Mouse (Mus musculus): Measurements from ENCODE around the gene Opcml. TPM values are rescaled to one million over a fixed set of nuclear protein-coding genes. Genes with fewer than 3 reads are reported as not detected.
A peak's percentile ranks its signal among the peaks of the same experiment; 100 is the strongest.

The Opcml gene
- polyA plus RNA-seq, 1 experiment from 2014 or later = 9.8 TPM

- Histone ChIP-seq H3K9ac (no peak overlapping the region), H3K27ac (no peak overlapping the region), H3K4me2 (no peak overlapping the region), H3K9me3 (no peaks in the 10 kb centered on the region), H3K4me3 (no peak overlapping the region), H3K27me3 (no peaks in the 10 kb centered on the region), H3K4me1 (no peaks in the 10 kb centered on the region), H3K36me3 (no peaks in the 10 kb centered on the region)
- ATAC-seq (ENCODE audit: borderline replicate concordance, extremely low read depth, low FRiP score, low TSS enrichment) = no peak
- 70% methylated on average over 6 of the region's 6 CpGs for WGBS
Measured at GRCm38 (mm10) chr9:28463622-28464021, 673.0 kb downstream of the Opcml start.

GRCm38 (mm10) chr9:28469419-28469818 is 678.8 kb downstream of the Opcml start:
- Histone ChIP-seq H3K9me3 (no peaks in the 10 kb centered on the region), H3K36me3 (no peaks in the 10 kb centered on the region), H3K9ac (no peak overlapping the region), H3K4me2 (no peak overlapping the region), H3K4me3 (no peak overlapping the region), H3K27ac (no peak overlapping the region), H3K27me3 (no peaks in the 10 kb centered on the region), H3K4me1 (no peaks in the 10 kb centered on the region)
- WGBS = 75% methylated on average over 6 of the region's 6 CpGs
- ATAC-seq (ENCODE audit: borderline replicate concordance, extremely low read depth, low FRiP score, low TSS enrichment) = no peak

GRCm38 (mm10) chr9:28471501-28471900 is 680.9 kb downstream of the Opcml start:
- peak; percentile 19; the same call in 1 of the 2 replicates for ATAC-seq (ENCODE audit: borderline replicate concordance, extremely low read depth, low FRiP score, low TSS enrichment)
- no peaks in the 10 kb centered on the region for H3K4me1 ChIP-seq
- no peak overlapping the region for H3K27ac ChIP-seq
- H3K9ac ChIP-seq = no peak overlapping the region
- H3K9me3 ChIP-seq = no peaks in the 10 kb centered on the region
- no peak overlapping the region for H3K4me2 ChIP-seq
- 27% methylated on average over 4 of the region's 4 CpGs for WGBS
- no peak overlapping the region for H3K4me3 ChIP-seq
- no peaks in the 10 kb centered on the region for H3K36me3 ChIP-seq
- no peaks in the 10 kb centered on the region for H3K27me3 ChIP-seq

- Histone ChIP-seq H3K27me3 (no peaks in the 10 kb centered on the region), H3K4me3 (no peak overlapping the region), H3K4me1 (no peaks in the 10 kb centered on the region), H3K4me2 (no peak overlapping the region), H3K9me3 (no peaks in the 10 kb centered on the region), H3K36me3 (no peaks in the 10 kb centered on the region), H3K9ac (no peak overlapping the region), H3K27ac (no peak overlapping the region)
- 95% methylated on average over 6 of the region's 6 CpGs for WGBS
- ATAC-seq (ENCODE audit: borderline replicate concordance, extremely low read depth, low FRiP score, low TSS enrichment) = no peak
Measured at GRCm38 (mm10) chr9:28474586-28474985, 684.0 kb downstream of the Opcml start.

- Histone ChIP-seq H3K9ac (no peak overlapping the region), H3K27me3 (no peaks in the 10 kb centered on the region), H3K4me1 (no peaks in the 10 kb centered on the region), H3K4me2 (no peak overlapping the region), H3K9me3 (no peaks in the 10 kb centered on the region), H3K36me3 (no peaks in the 10 kb centered on the region), H3K4me3 (no peak overlapping the region), H3K27ac (no peak overlapping the region)
- 76% methylated on average over 4 of the region's 4 CpGs for WGBS
- ATAC-seq (ENCODE audit: borderline replicate concordance, extremely low read depth, low FRiP score, low TSS enrichment) = no peak
Measured at GRCm38 (mm10) chr9:28481261-28481660, 690.7 kb downstream of the Opcml start.

GRCm38 (mm10) chr9:28488499-28488898 is 697.9 kb downstream of the Opcml start:
- Histone ChIP-seq H3K27me3 (no peaks in the 10 kb centered on the region), H3K9ac (no peak overlapping the region), H3K9me3 (no peaks in the 10 kb centered on the region), H3K4me1 (no peaks in the 10 kb centered on the region), H3K27ac (no peak overlapping the region), H3K4me3 (no peak overlapping the region), H3K4me2 (no peak overlapping the region), H3K36me3 (no peaks in the 10 kb centered on the region)
- ATAC-seq (ENCODE audit: borderline replicate concordance, extremely low read depth, low FRiP score, low TSS enrichment) = no peak
- WGBS = 83% methylated on average over 2 of the region's 2 CpGs

GRCm38 (mm10) chr9:28489828-28490227 is 699.3 kb downstream of the Opcml start:
- Histone ChIP-seq H3K27ac (no peak overlapping the region), H3K9ac (no peak overlapping the region), H3K4me2 (no peak overlapping the region), H3K27me3 (no peaks in the 10 kb centered on the region), H3K36me3 (no peaks in the 10 kb centered on the region), H3K4me3 (no peak overlapping the region), H3K4me1 (no peaks in the 10 kb centered on the region), H3K9me3 (no peaks in the 10 kb centered on the region)
- no peak for ATAC-seq (ENCODE audit: borderline replicate concordance, extremely low read depth, low FRiP score, low TSS enrichment)
- WGBS = 69% methylated on average over 4 of the region's 4 CpGs

GRCm38 (mm10) chr9:28490410-28490809 is 699.8 kb downstream of the Opcml start:
- H3K27me3 ChIP-seq = no peaks in the 10 kb centered on the region
- no peak overlapping the region for H3K4me3 ChIP-seq
- H3K36me3 ChIP-seq = no peaks in the 10 kb centered on the region
- no peaks in the 10 kb centered on the region for H3K4me1 ChIP-seq
- no peak overlapping the region for H3K4me2 ChIP-seq
- H3K9ac ChIP-seq = no peak overlapping the region
- WGBS = 75% methylated on average over 3 of the region's 3 CpGs
- no peak overlapping the region for H3K27ac ChIP-seq
- H3K9me3 ChIP-seq = no peaks in the 10 kb centered on the region
- no peak for ATAC-seq (ENCODE audit: borderline replicate concordance, extremely low read depth, low FRiP score, low TSS enrichment)

- no peaks in the 10 kb centered on the region for H3K36me3 ChIP-seq
- H3K27ac ChIP-seq = no peak overlapping the region
- H3K4me1 ChIP-seq = no peaks in the 10 kb centered on the region
- no peaks in the 10 kb centered on the region for H3K27me3 ChIP-seq
- WGBS = 70% methylated on average over 12 of the region's 12 CpGs
- no peak overlapping the region for H3K4me2 ChIP-seq
- no peak overlapping the region for H3K9ac ChIP-seq
- no peak for ATAC-seq (ENCODE audit: borderline replicate concordance, extremely low read depth, low FRiP score, low TSS enrichment)
- no peak overlapping the region for H3K4me3 ChIP-seq
- no peaks in the 10 kb centered on the region for H3K9me3 ChIP-seq
Measured at GRCm38 (mm10) chr9:28499841-28500794, 709.5 kb downstream of the Opcml start.

- Histone ChIP-seq H3K4me3 (no peak overlapping the region), H3K4me1 (no peaks in the 10 kb centered on the region)
- WGBS = 94% methylated on average over 3 of the region's 3 CpGs
Measured at GRCm38 (mm10) chr9:28513905-28514304, 723.3 kb downstream of the Opcml start.

GRCm38 (mm10) chr9:28533191-28533590 is 742.6 kb downstream of the Opcml start:
- H3K36me3 ChIP-seq = no peaks in the 10 kb centered on the region
- no peak for ATAC-seq (ENCODE audit: borderline replicate concordance, extremely low read depth, low FRiP score, low TSS enrichment)
- 74% methylated on average over 1 of the region's 1 CpGs for WGBS

More at GRCm38 (mm10) chr9:28513905-28514304, 723.3 kb downstream of the Opcml start:
- H3K9me3 ChIP-seq = no peaks in the 10 kb centered on the region
- H3K4me2 ChIP-seq = no peak overlapping the region
- no peak for ATAC-seq (ENCODE audit: borderline replicate concordance, extremely low read depth, low FRiP score, low TSS enrichment)
- H3K9ac ChIP-seq = no peak overlapping the region
- H3K36me3 ChIP-seq = no peaks in the 10 kb centered on the region
- no peaks in the 10 kb centered on the region for H3K27me3 ChIP-seq
- H3K27ac ChIP-seq = no peak overlapping the region

GRCm38 (mm10) chr9:28535006-28535405 is 744.4 kb downstream of the Opcml start:
- no peak for ATAC-seq (ENCODE audit: borderline replicate concordance, extremely low read depth, low FRiP score, low TSS enrichment)
- H3K36me3 ChIP-seq = no peaks in the 10 kb centered on the region
- no peak overlapping the region for H3K4me2 ChIP-seq
- H3K4me1 ChIP-seq = no peaks in the 10 kb centered on the region
- H3K9me3 ChIP-seq = no peaks in the 10 kb centered on the region
- no peak overlapping the region for H3K9ac ChIP-seq
- WGBS = 78% methylated on average over 4 of the region's 4 CpGs
- H3K4me3 ChIP-seq = no peak overlapping the region
- H3K27ac ChIP-seq = no peak overlapping the region
- no peaks in the 10 kb centered on the region for H3K27me3 ChIP-seq

More at GRCm38 (mm10) chr9:28533191-28533590, 742.6 kb downstream of the Opcml start:
- H3K9me3 ChIP-seq = no peaks in the 10 kb centered on the region
- H3K9ac ChIP-seq = no peak overlapping the region
- H3K4me3 ChIP-seq = no peak overlapping the region
- H3K27me3 ChIP-seq = no peaks in the 10 kb centered on the region
- H3K4me2 ChIP-seq = no peak overlapping the region
- H3K4me1 ChIP-seq = no peaks in the 10 kb centered on the region
- no peak overlapping the region for H3K27ac ChIP-seq

Measured in lung, embryonic 15.5 days (tissue).